Mouse (Mus musculus) liver, adult 2 months (tissue): ENCODE data around the gene Gjb1. TPM values are rescaled to one million over a fixed set of nuclear protein-coding genes. Genes with fewer than 3 reads are reported as not detected.

Experiments used
- DNase-seq: peaks from one replicate; pipeline ENCODE4 v3.0.0-alpha.2; 2011; ENCODE audit warnings: low read depth, low spot score; ENCODE audit errors: extremely low read depth
- H3K27ac ChIP-seq: fragments of 200-500 bp; replicated peaks from 2 replicates; pipeline ENCODE4 v1.5.1; 2012; ENCODE audit warnings: low read depth, mild to moderate bottlenecking, control low read depth, inconsistent platforms, low read length; ENCODE audit not compliant: insufficient read depth
- H3K27me3 ChIP-seq: fragments of 200-500 bp; 2 replicates; pipeline ENCODE4 v1.6.1; 2012; ENCODE audit warnings: mild to moderate bottlenecking, moderate library complexity, low read length, inconsistent platforms; ENCODE audit not compliant: control insufficient read depth, insufficient read depth
- H3K36me3 ChIP-seq: fragments of 200-500 bp; 2 replicates; pipeline ENCODE4 v1.6.1; 2012; ENCODE audit warnings: low read length, inconsistent platforms; ENCODE audit not compliant: control insufficient read depth, insufficient read depth
- H3K4me1 ChIP-seq: fragments of 200-500 bp; 2 replicates; pipeline ENCODE4 v1.6.1; 2011; ENCODE audit warnings: low read length; ENCODE audit not compliant: control insufficient read depth, insufficient read depth
- H3K4me3 ChIP-seq: fragments of 200-500 bp; 2 replicates; pipeline ENCODE4 v1.5.1; 2011; ENCODE audit warnings: low read depth, mild to moderate bottlenecking, control low read depth, low read length, moderate library complexity; ENCODE audit not compliant: insufficient read depth
- H3K79me2 ChIP-seq: fragments of 200-500 bp; 2 replicates; pipeline ENCODE4 v1.6.1; 2012; ENCODE audit warnings: inconsistent platforms, mild to moderate bottlenecking, low read length, moderate library complexity; ENCODE audit not compliant: control insufficient read depth, insufficient read depth
- H3K9ac ChIP-seq: fragments of 200-500 bp; 2 replicates; pipeline ENCODE4 v1.6.1; 2012; ENCODE audit warnings: low read depth, mild to moderate bottlenecking, control low read depth, inconsistent platforms, low read length
- CTCF ChIP-seq: fragments of 200-500 bp; IDR thresholded peaks from 2 replicates; pipeline ENCODE4 v1.5.1; 2011; ENCODE audit warnings: low read depth, low read length, control low read depth
- POLR2A ChIP-seq: fragments of 200-500 bp; IDR thresholded peaks from 2 replicates; pipeline ENCODE4 v1.6.1; 2011; ENCODE audit warnings: low read length, control low read depth; ENCODE audit not compliant: insufficient read depth; ENCODE audit errors: extremely low read depth
- WGBS: fragments of 180-500 bp; shearing (Covaris S2); methylation state at CpG from one replicate; pipeline ENCODE4 v1.1.7; 2018; 5-methylcytosine and 5-hydroxymethylcytosine counted together
- polyA plus RNA-seq: library from polyadenylated mRNA; depleted of rRNA; stranded (reverse); fragments of >200 nt; gene quantifications from 2 replicates; pipeline ENCODE4 v1.2.3, GENCODE M21; 2012
- total RNA-seq: library from RNA; depleted of rRNA; stranded (reverse); fragments of >200 nt; gene quantifications from 2 replicates; pipeline ENCODE4 v1.2.3, GENCODE M21; 2014

The Gjb1 gene
- total and polyA plus RNA-seq, 2 experiments = 656 to 1,804 TPM

GRCm38 (mm10) chrX:101384439-101385137, 8.4 kb downstream of the Gjb1 start:
- no peak for DNase-seq
- Histone ChIP-seq H3K4me3 (no peak overlapping the region), H3K79me2 (0 out of 2 replicates have a peak, but pooled peaks cover 4% of the 10 kb centered on the region), H3K27me3 (no peaks in the 10 kb centered on the region), H3K36me3 (peaks cover 11% of the 10 kb centered on the region), H3K4me1 (peaks cover 15% of the 10 kb centered on the region; the same call in 1 of the 2 replicates), H3K9ac (peak overlapping the region; percentile 26; the same call in 1 of the 2 replicates), H3K27ac (no peak overlapping the region)
- TF ChIP-seq POLR2A = no peak
- no peak for TF ChIP-seq CTCF
- 32% methylated on average over 32 of the region's 32 CpGs for WGBS

- no peak overlapping the region for H3K9ac ChIP-seq
- DNase-seq = peak; percentile 57
- no peaks in the 10 kb centered on the region for H3K27me3 ChIP-seq
Observed at GRCm38 (mm10) chrX:101386222-101386621, 10.0 kb downstream of the Gjb1 start.

GRCm38 (mm10) chrX:101388866-101389537, 12.8 kb downstream of the Gjb1 start:
- WGBS = 21% methylated on average over 5 of the region's 5 CpGs
- H3K27ac ChIP-seq = peak overlapping the region; percentile 12; the same call in 1 of the 2 replicates
- H3K27me3 ChIP-seq = no peaks in the 10 kb centered on the region
- peak; percentile 71 for DNase-seq
- peaks cover 7% of the 10 kb centered on the region; the same call in 1 of the 2 replicates for H3K36me3 ChIP-seq
- no peaks in the 10 kb centered on the region for H3K79me2 ChIP-seq
- TF ChIP-seq CTCF = no peak
- H3K4me1 ChIP-seq = peaks cover 14% of the 10 kb centered on the region; the same call in 1 of the 2 replicates
- no peak overlapping the region for H3K9ac ChIP-seq
- no peak overlapping the region for H3K4me3 ChIP-seq

More at GRCm38 (mm10) chrX:101386222-101386621, 10.0 kb downstream of the Gjb1 start:
- Histone ChIP-seq H3K4me1 (peaks cover 15% of the 10 kb centered on the region; the same call in 1 of the 2 replicates), H3K36me3 (peaks cover 9% of the 10 kb centered on the region), H3K79me2 (no peaks in the 10 kb centered on the region), H3K4me3 (no peak overlapping the region), H3K27ac (peak overlapping the region; percentile 38)
- WGBS = 21% methylated on average over 4 of the region's 4 CpGs
- TF ChIP-seq CTCF = no peak
- no peak for TF ChIP-seq POLR2A

GRCm38 (mm10) chrX:101394341-101394740, 18.2 kb downstream of the Gjb1 start:
- 31% methylated on average over 2 of the region's 2 CpGs for WGBS
- Histone ChIP-seq H3K27me3 (no peaks in the 10 kb centered on the region), H3K4me1 (peaks cover 2% of the 10 kb centered on the region; the same call in 1 of the 2 replicates), H3K9ac (no peak overlapping the region), H3K36me3 (no peaks in the 10 kb centered on the region), H3K79me2 (no peaks in the 10 kb centered on the region), H3K4me3 (no peak overlapping the region), H3K27ac (no peak overlapping the region)
- TF ChIP-seq POLR2A (no peak), CTCF (no peak)
- DNase-seq = no peak

GRCm38 (mm10) chrX:101396459-101396858, 20.3 kb downstream of the Gjb1 start:
- Histone ChIP-seq H3K27ac (no peak overlapping the region), H3K36me3 (no peaks in the 10 kb centered on the region), H3K9ac (no peak overlapping the region), H3K4me1 (peaks cover 2% of the 10 kb centered on the region; the same call in 1 of the 2 replicates), H3K27me3 (no peaks in the 10 kb centered on the region), H3K4me3 (no peak overlapping the region), H3K79me2 (no peaks in the 10 kb centered on the region)
- no peak for TF ChIP-seq POLR2A
- TF ChIP-seq CTCF = no peak
- WGBS = 74% methylated on average over 11 of the region's 11 CpGs
- no peak for DNase-seq
